Mouse (Mus musculus) ES-E14 (cell line): ENCODE measurements at regions not wholly inside any gene's neighbourhood (a gene's known extent, or its start where the extent isn't known, plus 50 kb on each side); places are given as distances from the start of the nearest gene placed in this dataset.
A peak's percentile ranks its signal among the peaks of the same experiment; 100 is the strongest.

ENCODE experiments used
- DNase-seq: peaks from one replicate; pipeline ENCODE4 v3.0.0-alpha.2; 2013; ENCODE audit warnings: low read depth, low spot score
- H3K27ac ChIP-seq: 2 replicates; pipeline ENCODE4 v1.5.1; 2012; ENCODE audit warnings: low read depth, mild to moderate bottlenecking, low read length, moderate library complexity, mixed read lengths; ENCODE audit not compliant: poor library complexity, insufficient read depth, severe bottlenecking
- H3K36me3 ChIP-seq: 2 replicates; pipeline ENCODE4 v1.6.1; 2012; ENCODE audit warnings: mild to moderate bottlenecking, low read length, moderate library complexity, mixed read lengths; ENCODE audit not compliant: control insufficient read depth, poor library complexity, insufficient read depth, severe bottlenecking
- H3K4me1 ChIP-seq, 2 experiments: fragments of 150-350 bp in 1 of 2; sonication (generic) in 1 of 2; 2 replicates each; pipeline ENCODE4 v1.6.1; 2012; ENCODE audit warnings: low read length in 2 of 2, mild to moderate bottlenecking in 1 of 2, mixed read lengths in 1 of 2; ENCODE audit not compliant: control insufficient read depth in 2 of 2, insufficient read depth in 2 of 2, poor library complexity in 1 of 2
- H3K4me3 ChIP-seq, 2 experiments: fragments of 150-350 bp in 1 of 2; sonication (generic) in 1 of 2; 2 replicates each; pipeline ENCODE4 v1.5.1; 2012; ENCODE audit warnings: low read length in 2 of 2, low read depth in 1 of 2, mild to moderate bottlenecking in 1 of 2, mixed read lengths in 1 of 2; ENCODE audit not compliant: insufficient read depth in 1 of 2, poor library complexity in 1 of 2, severe bottlenecking in 1 of 2
- H3K9ac ChIP-seq: 2 replicates; pipeline ENCODE4 v1.6.1; 2012; ENCODE audit warnings: low read depth, mild to moderate bottlenecking, low read length, mixed read lengths; ENCODE audit not compliant: poor library complexity, insufficient read depth, severe bottlenecking
- H3K9me3 ChIP-seq: fragments of 150-350 bp; sonication (generic); 2 replicates; pipeline ENCODE4 v1.6.1; 2012; ENCODE audit warnings: low read depth, mild to moderate bottlenecking, low read length; ENCODE audit not compliant: control insufficient read depth, insufficient read depth
- CHD2 ChIP-seq: IDR thresholded peaks from 2 replicates; pipeline ENCODE4 v1.6.1; 2014; ENCODE audit warnings: mild to moderate bottlenecking, low read depth, low read length, inconsistent platforms
- HCFC1 ChIP-seq: IDR thresholded peaks from 2 replicates; pipeline ENCODE4 v1.6.1; 2012; ENCODE audit warnings: low read length, inconsistent platforms, borderline replicate concordance; ENCODE audit not compliant: insufficient read depth
- MAFK ChIP-seq: IDR thresholded peaks from 2 replicates; pipeline ENCODE4 v1.6.1; 2014; ENCODE audit warnings: mild to moderate bottlenecking, low read depth, low read length, inconsistent platforms; ENCODE audit not compliant: insufficient read depth
- ZC3H11A ChIP-seq: IDR thresholded peaks from 2 replicates; pipeline ENCODE4 v1.6.1; 2012; ENCODE audit warnings: low read depth, mild to moderate bottlenecking, inconsistent platforms, low read length, borderline replicate concordance
- ZNF384 ChIP-seq: IDR thresholded peaks from 2 replicates; pipeline ENCODE4 v1.6.1; 2012; ENCODE audit warnings: low read depth, low read length, inconsistent platforms
- in situ Hi-C, 2 experiments: fragments of 600-800 bp; cut with MboI; formaldehyde crosslinking; loops; one replicate each; pipeline ENCODE4 v1.15.1; 2025; ENCODE audit warnings: low sequenced_read_pairs in 2 of 2, inconsistent platforms in 1 of 2; ENCODE audit not compliant: unreplicated experiment in 2 of 2

GRCm38 (mm10) chr12:105942136-105943076, 67.6 kb upstream of the Vrk1 start:
- Histone ChIP-seq H3K9ac (no peak overlapping the region), H3K4me1 (no peaks in the 10 kb centered on the region), H3K36me3 (no peaks in the 10 kb centered on the region), H3K27ac (no peak overlapping the region), H3K4me3 (no peak overlapping the region), H3K9me3 (no peaks in the 10 kb centered on the region)
- DNase-seq, result no peak
- TF ChIP-seq HCFC1 (no peak), MAFK (peak; percentile 47; the same call in 1 of the 2 replicates), ZC3H11A (no peak), ZNF384 (no peak), CHD2 (no peak)
- in situ Hi-C loops, result no loop called here

- no peak overlapping the region for H3K27ac ChIP-seq
- no peaks in the 10 kb centered on the region for H3K9me3 ChIP-seq
- TF ChIP-seq ZNF384 (no peak), ZC3H11A (no peak), CHD2 (no peak), MAFK (no peak), HCFC1 (no peak)
- in situ Hi-C loops, result no loop called here
- H3K4me1 ChIP-seq, result no peaks in the 10 kb centered on the region
- H3K36me3 ChIP-seq, result no peaks in the 10 kb centered on the region
- no peak for DNase-seq
- no peak overlapping the region for H3K4me3 ChIP-seq
- no peak overlapping the region for H3K9ac ChIP-seq
These were observed 67.0 kb upstream of the Vrk1 start for GRCm38 (mm10) chr12:105943077-105943433.

- Histone ChIP-seq H3K27ac (no peak overlapping the region), H3K9me3 (no peaks in the 10 kb centered on the region), H3K36me3 (no peaks in the 10 kb centered on the region), H3K4me3 (no peak overlapping the region), H3K9ac (no peak overlapping the region), H3K4me1 (no peaks in the 10 kb centered on the region)
- no peak for TF ChIP-seq CHD2
- TF ChIP-seq ZC3H11A, result no peak
- no peak for TF ChIP-seq HCFC1
- no peak for TF ChIP-seq MAFK
- TF ChIP-seq ZNF384, result no peak
- peak; percentile 47 for DNase-seq
- in situ Hi-C loops, result no loop called here
These were observed 62.7 kb upstream of the Vrk1 start for GRCm38 (mm10) chr12:105947332-105947731.

GRCm38 (mm10) chr12:105948322-105948721, 61.7 kb upstream of the Vrk1 start:
- Histone ChIP-seq H3K36me3 (no peaks in the 10 kb centered on the region), H3K27ac (no peak overlapping the region), H3K9ac (no peak overlapping the region), H3K4me3 (no peak overlapping the region), H3K4me1 (no peaks in the 10 kb centered on the region), H3K9me3 (no peaks in the 10 kb centered on the region)
- TF ChIP-seq ZNF384, result no peak
- no peak for TF ChIP-seq HCFC1
- TF ChIP-seq CHD2, result no peak
- no peak for TF ChIP-seq ZC3H11A
- no peak for TF ChIP-seq MAFK
- in situ Hi-C loops, result no loop called here
- DNase-seq, result no peak
